Mouse (Mus musculus) bone marrow, adult 2 months (tissue): ENCODE measurements around the gene Agrp.

ENCODE experiments used
- CTCF ChIP-seq: fragments of 200-500 bp; IDR thresholded peaks from 2 replicates; pipeline ENCODE4 v1.5.1; 2011; ENCODE audit warnings: low read length, control low read depth; ENCODE audit not compliant: control insufficient read depth, insufficient read depth
- POLR2A ChIP-seq: fragments of 200-500 bp; IDR thresholded peaks from 2 replicates; pipeline ENCODE4 v1.6.1; 2011; ENCODE audit warnings: low read depth, mild to moderate bottlenecking, control low read depth, low read length, borderline replicate concordance; ENCODE audit not compliant: control insufficient read depth

DNA sequence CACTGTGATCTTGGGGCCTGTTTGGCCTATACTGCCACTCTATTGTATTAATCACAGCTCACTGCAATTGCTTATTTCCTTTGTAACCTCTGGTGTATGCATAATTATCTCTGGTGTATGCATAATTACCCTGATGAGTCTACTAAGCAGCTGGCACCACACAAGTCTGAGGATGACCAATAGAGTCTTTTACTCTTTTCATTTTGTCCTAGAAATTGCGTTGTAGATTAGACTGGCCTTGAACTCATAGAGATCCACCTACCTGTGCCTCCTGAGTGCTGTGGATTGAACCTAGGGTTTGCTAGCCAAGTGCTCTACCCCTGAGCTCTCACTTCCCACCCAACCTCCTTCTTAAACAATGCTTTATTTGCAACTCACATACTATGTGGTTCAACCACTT, 11.1 kb downstream of the Agrp start:
- no peak for TF ChIP-seq CTCF
- no peak for TF ChIP-seq POLR2A
